Mouse (Mus musculus) erythroblast, embryonic 14.5 days (primary cell): ENCODE results near the gene N4bp3.
"Not testable (repeated sequence)": the region's sequence is repeated elsewhere in the genome, so short reads cannot be mapped to it uniquely, and the experiment has no call there.

Experiments used
- GATA1 ChIP-seq: IDR thresholded peaks from 2 replicates; pipeline ENCODE4 v1.6.1; 2012; ENCODE audit warnings: low read length, inconsistent platforms, mixed read lengths
- TAL1 ChIP-seq: IDR thresholded peaks from 3 replicates; pipeline ENCODE4 v1.6.1; 2012; ENCODE audit warnings: low read length, inconsistent platforms, mixed read lengths

DNA sequence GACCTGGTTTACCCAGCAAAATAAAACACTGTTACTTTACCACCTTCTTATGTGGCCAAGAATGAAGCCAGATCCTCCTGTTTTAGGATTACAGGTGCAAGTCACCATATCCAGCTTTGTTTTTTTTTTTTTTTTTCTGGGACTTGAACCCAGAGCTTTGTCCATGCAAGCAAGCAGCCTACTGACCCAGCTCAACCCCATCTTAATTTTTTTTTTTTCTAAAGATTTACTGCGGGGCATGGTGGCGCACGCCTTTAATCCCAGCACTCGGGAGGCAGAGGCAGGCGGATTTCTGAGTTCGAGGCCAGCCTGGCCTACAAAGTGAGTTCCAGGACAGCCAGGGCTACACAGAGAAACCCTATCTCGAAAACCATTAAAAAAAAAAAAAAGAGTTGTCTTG is 34.5 kb downstream of the N4bp3 start:
- not testable (repeated sequence) for TF ChIP-seq GATA1, TAL1
